Mouse (Mus musculus): Measurements from ENCODE around the gene Rif1. TPM values are rescaled to one million over a fixed set of nuclear protein-coding genes. Genes with fewer than 3 reads are reported as not detected.

The Rif1 gene
- polyA plus RNA-seq (2015; fragmentation: Nextera tagmentation; extraction: Ambion mirVana), result 9.0 and 16.1 TPM in 2 replicates

GRCm38 (mm10) chr2:52072491-52073140 is at the start of gene Rif1:
Gene Rif1, plus strand, starts transcription at chr2:52072832.

GRCm38 (mm10) chr2:52037882-52038281 is 34.8 kb upstream of the Rif1 start, which contains the start of gene Tnfaip6:
Gene Tnfaip6, plus strand, starts transcription at chr2:52038009.

Other genes starting within 250 kb of the Rif1 start
- gene Rbm43, start 137.7 kb upstream of the Rif1 start, polyA plus RNA-seq (2015; fragmentation: Nextera tagmentation; extraction: Ambion mirVana), result 15.9 and 20.5 TPM in 2 replicates
- gene Nmi, start 99.3 kb upstream of the Rif1 start, polyA plus RNA-seq (2015; fragmentation: Nextera tagmentation; extraction: Ambion mirVana), result 41.3 and 52.5 TPM in 2 replicates
- gene Tnfaip6, start 34.8 kb upstream of the Rif1 start, polyA plus RNA-seq (2015; fragmentation: Nextera tagmentation; extraction: Ambion mirVana), result 6.0 and 6.3 TPM in 2 replicates

Measured in adrenal gland, postnatal 0 days (tissue).